8 mouse cellular contexts compared by ENCODE assay signal in genomic region chrX:50614367-50614766, GRCm38 (mm10).
DNase-seq lines count a peak whose midpoint lies in the region; ATAC-seq lines count a peak whose summit lies in the region.
"Not testable (repeated sequence)": the region's sequence is repeated elsewhere in the genome, so short reads cannot be mapped to it uniquely, and the experiment has no call there.

No protein-coding gene starts in this region.

- not testable (repeated sequence) for H3K9ac ChIP-seq in embryonic facial prominence, embryonic 14.5 days (ENCODE audit: low read depth, low read length); heart, embryonic 11.5 days (ENCODE audit: low read depth, low read length); hindbrain, embryonic 16.5 days (ENCODE audit: low read depth, low read length); limb, embryonic 13.5 days; neural tube, embryonic 14.5 days (replicated peaks; ENCODE audit: low read depth, low read length)

- WGBS in embryonic facial prominence, embryonic 14.5 days = 68% methylated on average over 6 of the region's 6 CpGs
- WGBS in heart, embryonic 11.5 days (ENCODE audit: insufficient replicate concordance) = 64% methylated on average over 6 of the region's 6 CpGs
- WGBS in hindbrain, embryonic 16.5 days = 76% methylated on average over 4 of the region's 6 CpGs
- WGBS in limb, embryonic 13.5 days = 69% methylated on average over 6 of the region's 6 CpGs
- WGBS in neural tube, embryonic 14.5 days = 69% methylated on average over 6 of the region's 6 CpGs

- not testable (repeated sequence) for ATAC-seq in embryonic facial prominence, embryonic 14.5 days (ENCODE audit: low read depth); heart, embryonic 11.5 days (replicated peaks; ENCODE audit: insufficient number of reproducible peaks, low FRiP score, low TSS enrichment); limb, embryonic 13.5 days (ENCODE audit: low FRiP score, low read depth)
- 0 out of 2 replicates have a peak, but pooled peaks have one; percentile 13 for ATAC-seq in hindbrain, embryonic 16.5 days
- peak; percentile 44; the same call in 1 of the 2 replicates for ATAC-seq in neural tube, embryonic 14.5 days (ENCODE audit: low read depth)

- peak overlapping the region; percentile 28; the same call in 1 of the 2 replicates for H3K4me2 ChIP-seq in embryonic facial prominence, embryonic 14.5 days (ENCODE audit: low read depth, low read length)
- 0 out of 2 replicates have a peak overlapping the region, but pooled peaks have one; percentile 19 for H3K4me2 ChIP-seq in heart, embryonic 11.5 days
- H3K4me2 ChIP-seq in hindbrain, embryonic 16.5 days (ENCODE audit: low read length) = 0 out of 2 replicates have a peak overlapping the region, but pooled peaks have one; percentile 21
- peak overlapping the region; percentile 42 for H3K4me2 ChIP-seq in limb, embryonic 13.5 days (replicated peaks)
- peak overlapping the region; percentile 20; the same call in 1 of the 2 replicates for H3K4me2 ChIP-seq in neural tube, embryonic 14.5 days (ENCODE audit: low read depth, low read length)

- H3K27me3 ChIP-seq in embryonic facial prominence, embryonic 14.5 days (replicated peaks; ENCODE audit: control insufficient read depth, insufficient read depth, low read length); heart, embryonic 11.5 days (ENCODE audit: control insufficient read depth, insufficient read depth, low read length); hindbrain, embryonic 16.5 days (replicated peaks; ENCODE audit: control insufficient read depth, insufficient read depth, low read length); limb, embryonic 13.5 days; neural tube, embryonic 14.5 days (ENCODE audit: control insufficient read depth, insufficient read depth, low read length): not testable (repeated sequence)

- not testable (repeated sequence) for H3K9me3 ChIP-seq in embryonic facial prominence, embryonic 14.5 days (ENCODE audit: control insufficient read depth, low read length); heart, embryonic 11.5 days (replicated peaks; ENCODE audit: control insufficient read depth, low read length); hindbrain, embryonic 16.5 days (ENCODE audit: control insufficient read depth, low read length); limb, embryonic 13.5 days; neural tube, embryonic 14.5 days (ENCODE audit: control insufficient read depth, low read length)

- H3K4me3 ChIP-seq in embryonic facial prominence, embryonic 14.5 days (ENCODE audit: low read depth, low read length) = peak overlapping the region; percentile 21; the same call in 1 of the 2 replicates
- H3K4me3 ChIP-seq in heart, embryonic 11.5 days (ENCODE audit: low read depth, low read length) = peak overlapping the region; percentile 22; the same call in 1 of the 2 replicates
- H3K4me3 ChIP-seq in hindbrain, embryonic 16.5 days (ENCODE audit: low read length) = peak overlapping the region; percentile 21; the same call in 1 of the 2 replicates
- H3K4me3 ChIP-seq in limb, embryonic 13.5 days = peak overlapping the region; percentile 24
- H3K4me3 ChIP-seq in neural tube, embryonic 14.5 days (ENCODE audit: low read depth, low read length) = peak overlapping the region; percentile 12; the same call in 1 of the 2 replicates

- not testable (repeated sequence) for H3K36me3 ChIP-seq in embryonic facial prominence, embryonic 14.5 days (ENCODE audit: control insufficient read depth, insufficient read depth, low read length); heart, embryonic 11.5 days (ENCODE audit: control insufficient read depth, insufficient read depth, low read length); hindbrain, embryonic 16.5 days (ENCODE audit: control insufficient read depth, insufficient read depth, low read length); neural tube, embryonic 14.5 days (ENCODE audit: control insufficient read depth, insufficient read depth, low read length)
- H3K36me3 ChIP-seq in limb, embryonic 13.5 days = peaks cover 21% of the 10 kb centered on the region

- H3K27ac ChIP-seq in embryonic facial prominence, embryonic 14.5 days (replicated peaks; ENCODE audit: low read depth, low read length); heart, embryonic 11.5 days (ENCODE audit: low read depth, low read length); limb, embryonic 13.5 days: not testable (repeated sequence)
- peak overlapping the region; percentile 54; the same call in 1 of the 2 replicates for H3K27ac ChIP-seq in hindbrain, embryonic 16.5 days (ENCODE audit: low read depth, low read length)
- peak overlapping the region; percentile 52; the same call in 1 of the 2 replicates for H3K27ac ChIP-seq in neural tube, embryonic 14.5 days (ENCODE audit: low read depth, low read length)

- not testable (repeated sequence) for H3K4me1 ChIP-seq in embryonic facial prominence, embryonic 14.5 days (ENCODE audit: control insufficient read depth, insufficient read depth, low read length); heart, embryonic 11.5 days (ENCODE audit: control insufficient read depth, insufficient read depth, low read length); hindbrain, embryonic 16.5 days (ENCODE audit: control insufficient read depth, insufficient read depth, low read depth, low read length); limb, embryonic 13.5 days; neural tube, embryonic 14.5 days (ENCODE audit: control insufficient read depth, insufficient read depth, low read length)

- peak; percentile 80 for DNase-seq in R1 (ENCODE audit: low read depth, low spot score)
- DNase-seq in embryonic facial prominence, embryonic 14.5 days (ENCODE audit: low spot score) = peak; percentile 45
- DNase-seq in lung, postnatal 25 days (ENCODE audit: low spot score) = peak; percentile 70
- DNase-seq in urinary bladder, adult 2 months (ENCODE audit: low spot score) = peak; percentile 58
